Mouse (Mus musculus): ENCODE data around the gene Ier2.

Gene Ier2

DNA sequence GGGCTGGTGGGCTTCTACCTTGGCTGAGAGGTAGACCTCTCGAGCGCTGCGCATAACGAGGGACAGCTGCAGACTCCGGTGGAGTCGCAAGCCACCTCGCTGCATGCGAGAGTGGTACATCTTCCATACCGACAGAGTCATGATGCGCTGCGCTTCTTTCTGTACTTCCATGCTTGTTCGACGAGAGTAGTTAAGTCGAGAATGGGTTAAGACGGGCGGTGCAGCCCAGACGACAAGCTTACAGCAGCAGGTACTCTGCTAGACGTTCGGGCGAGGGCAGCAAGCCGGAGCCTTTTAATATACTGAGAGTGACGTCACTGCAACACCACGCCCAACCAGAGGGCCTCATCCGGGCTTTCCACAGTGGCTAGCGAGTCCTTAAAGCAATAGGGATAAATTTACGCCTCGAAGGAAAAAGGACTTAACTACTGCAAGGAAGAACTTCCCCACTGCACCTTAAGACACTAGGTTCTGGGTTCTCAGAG lies at the start of gene Ier2:
Gene Ier2 (minus strand): TSS at position 272 of the 485 bp plus-strand sequence.
- peak; percentile 97 for DNase-seq (ENCODE audit: low read depth, low spot score)

DNA sequence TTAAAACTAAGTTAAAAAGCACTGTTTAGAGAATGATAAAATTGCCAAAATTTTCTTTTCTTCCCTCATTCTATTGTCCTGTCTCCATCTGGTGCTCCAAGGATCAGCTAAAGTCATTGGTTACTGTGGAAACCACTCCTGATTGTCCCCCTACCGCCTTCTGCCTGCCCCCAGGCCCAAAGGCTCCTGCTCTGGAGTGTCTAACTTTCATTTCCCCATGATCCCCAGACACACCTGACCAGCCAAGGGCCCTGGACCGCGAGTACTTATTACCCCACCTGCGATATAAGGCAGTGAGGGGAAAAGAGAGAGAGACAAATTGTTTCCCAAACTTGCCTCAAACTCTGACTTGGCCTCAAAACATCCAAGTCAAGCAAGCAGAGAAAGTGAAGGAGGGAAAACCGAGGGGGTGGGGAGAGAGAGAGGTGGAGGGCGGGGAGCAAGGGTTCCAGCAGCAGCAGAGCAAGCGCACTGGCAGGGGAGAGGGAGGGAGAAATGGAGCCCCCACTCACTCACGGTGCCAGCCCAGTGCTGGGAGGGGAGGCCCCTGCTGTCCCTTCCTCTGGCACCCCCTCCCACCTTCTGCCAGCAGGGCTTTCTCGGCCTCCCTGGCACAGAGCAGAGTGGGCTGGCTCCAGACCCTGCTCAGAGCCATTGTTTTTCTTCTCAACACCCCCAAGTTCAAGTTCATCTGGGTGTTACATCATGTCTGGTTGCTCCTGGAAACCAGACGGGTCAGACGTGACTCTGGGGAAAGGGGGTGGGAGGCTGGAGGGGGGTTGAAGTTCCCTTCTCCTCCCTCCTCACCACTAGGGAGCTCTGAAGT lies 49.5 kb upstream of the Ier2 start:
- peak; percentile 93 for DNase-seq (ENCODE audit: low read depth, low spot score)

DNA sequence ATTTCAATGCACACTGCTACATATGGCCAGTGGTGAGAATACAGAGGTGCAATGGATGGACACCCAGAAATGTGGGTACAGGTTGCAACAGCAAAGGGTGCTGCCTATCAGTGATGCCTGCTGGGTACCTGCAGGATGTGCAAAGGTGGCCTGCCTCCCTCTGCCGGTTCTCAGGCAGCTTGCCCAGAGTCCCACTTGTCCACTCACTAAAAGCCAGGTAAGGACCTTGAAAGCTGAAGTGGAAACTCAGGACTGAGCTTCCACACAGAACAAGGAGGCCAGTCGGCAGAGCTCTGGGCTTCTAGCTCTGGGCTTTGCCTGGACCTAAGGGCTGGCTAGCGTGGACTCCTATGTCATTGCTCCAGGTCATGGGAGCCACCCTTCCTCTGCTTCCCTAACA lies 48.7 kb upstream of the Ier2 start:
- DNase-seq (ENCODE audit: low read depth, low spot score), result no peak

DNA sequence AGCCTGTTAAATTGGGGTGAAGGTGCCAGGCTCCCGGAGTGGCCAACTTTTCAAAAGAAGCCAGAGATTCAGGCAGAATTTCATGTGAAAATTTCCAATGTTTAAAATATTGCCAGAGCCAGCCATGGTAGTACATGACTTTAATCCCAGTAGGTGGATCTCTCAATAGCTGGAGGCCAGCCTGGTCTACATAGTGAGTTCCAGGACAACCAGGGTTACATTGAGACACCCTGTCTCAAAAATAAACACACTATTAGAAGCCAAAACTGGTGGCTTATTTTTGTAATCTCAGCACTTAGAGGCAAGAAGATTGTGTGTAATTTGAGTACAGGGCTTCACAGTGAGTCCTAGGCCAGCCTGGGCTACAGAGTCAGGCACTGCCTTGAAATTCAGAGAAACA lies 47.3 kb upstream of the Ier2 start:
- no peak for DNase-seq (ENCODE audit: low read depth, low spot score)

DNA sequence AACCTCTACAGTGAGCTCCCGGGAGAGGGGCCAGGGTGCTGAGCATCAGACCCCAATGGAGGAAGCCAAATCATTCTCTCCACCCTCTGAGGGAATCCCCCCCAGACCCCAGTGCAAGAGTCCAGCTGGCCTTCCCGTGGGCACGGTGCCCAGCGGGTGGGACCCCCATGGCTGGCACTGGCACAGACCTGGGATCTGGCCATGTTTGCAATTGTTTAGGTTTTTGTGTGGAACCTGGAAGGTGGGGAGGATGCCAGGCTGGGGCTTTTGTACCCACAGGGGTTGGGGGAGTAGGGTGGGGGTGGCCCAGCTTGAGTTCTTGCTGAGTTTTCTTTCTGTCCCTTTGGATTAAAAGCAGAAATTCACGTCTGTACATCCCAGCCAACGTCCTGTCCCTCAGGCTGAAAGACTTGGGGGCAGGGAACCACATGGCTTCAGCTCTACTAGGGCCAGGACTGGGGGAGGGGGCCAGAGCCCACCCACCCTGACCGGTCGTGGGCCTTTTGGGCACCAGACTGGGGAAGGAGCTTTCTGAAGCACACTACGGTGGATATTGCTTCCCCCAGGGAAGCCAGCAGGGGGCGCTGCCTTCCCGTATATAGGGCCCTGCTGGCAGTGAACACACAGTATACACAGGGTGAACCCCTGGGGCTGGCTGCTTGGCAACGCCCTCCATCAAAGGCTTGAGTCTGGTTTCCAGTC lies 46.3 kb upstream of the Ier2 start:
- DNase-seq (ENCODE audit: low read depth, low spot score), result peak; percentile 94

DNA sequence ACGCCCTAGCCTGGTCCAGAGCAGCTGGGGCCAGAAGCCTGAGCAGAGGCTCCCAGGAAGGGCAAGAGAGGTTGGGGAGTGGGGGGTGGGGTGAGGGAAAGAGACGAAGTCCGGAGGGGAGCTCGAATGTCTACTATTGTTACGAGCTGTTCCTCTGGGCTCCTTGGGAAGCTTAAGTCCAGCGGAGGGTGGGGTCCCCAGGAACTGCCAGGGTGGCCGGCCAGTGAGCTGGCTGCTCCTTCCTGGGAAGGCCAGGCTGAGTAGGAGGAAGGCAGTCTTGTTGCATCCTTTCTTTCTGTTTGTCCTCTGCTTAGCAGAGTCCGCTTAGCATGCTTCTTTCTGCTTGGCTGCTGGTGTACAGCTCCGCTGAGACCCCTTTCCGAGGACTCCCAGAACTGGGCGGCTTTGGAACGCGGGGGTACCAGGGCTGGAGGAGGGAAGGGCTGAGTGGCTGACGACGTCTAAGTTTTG lies 45.5 kb upstream of the Ier2 start:
- no peak for DNase-seq (ENCODE audit: low read depth, low spot score)

DNA sequence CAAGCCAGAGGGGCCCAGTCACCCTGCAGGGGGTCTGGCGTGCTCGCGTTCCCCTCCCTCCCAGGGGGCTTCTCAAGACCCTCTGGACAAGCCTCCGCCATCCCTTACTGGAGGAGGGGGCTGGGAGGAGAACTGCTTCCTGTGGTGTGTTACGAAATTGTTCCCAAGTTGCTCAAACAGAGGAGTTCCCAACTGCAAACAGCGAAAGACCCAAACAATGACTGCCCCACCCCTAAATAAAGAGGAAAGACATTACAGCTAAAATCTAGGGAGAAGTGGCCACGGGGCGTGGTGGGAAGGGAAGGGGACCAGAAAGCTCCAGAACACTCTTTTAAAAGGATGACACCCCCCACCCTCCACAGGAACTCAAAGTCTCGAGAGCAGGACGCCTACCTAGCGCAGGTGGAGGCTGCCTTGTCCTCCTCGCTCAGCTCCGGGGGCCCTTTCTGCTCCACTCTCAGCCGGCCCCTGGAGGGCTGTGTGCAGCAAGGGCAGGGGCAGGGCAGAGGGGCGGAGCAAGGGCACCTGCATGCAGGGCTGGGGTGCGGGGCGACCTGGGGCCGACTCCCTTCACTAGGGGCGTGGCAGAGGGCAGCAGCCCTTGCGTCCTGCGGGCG lies 44.7 kb upstream of the Ier2 start:
- DNase-seq (ENCODE audit: low read depth, low spot score), result no peak

DNA sequence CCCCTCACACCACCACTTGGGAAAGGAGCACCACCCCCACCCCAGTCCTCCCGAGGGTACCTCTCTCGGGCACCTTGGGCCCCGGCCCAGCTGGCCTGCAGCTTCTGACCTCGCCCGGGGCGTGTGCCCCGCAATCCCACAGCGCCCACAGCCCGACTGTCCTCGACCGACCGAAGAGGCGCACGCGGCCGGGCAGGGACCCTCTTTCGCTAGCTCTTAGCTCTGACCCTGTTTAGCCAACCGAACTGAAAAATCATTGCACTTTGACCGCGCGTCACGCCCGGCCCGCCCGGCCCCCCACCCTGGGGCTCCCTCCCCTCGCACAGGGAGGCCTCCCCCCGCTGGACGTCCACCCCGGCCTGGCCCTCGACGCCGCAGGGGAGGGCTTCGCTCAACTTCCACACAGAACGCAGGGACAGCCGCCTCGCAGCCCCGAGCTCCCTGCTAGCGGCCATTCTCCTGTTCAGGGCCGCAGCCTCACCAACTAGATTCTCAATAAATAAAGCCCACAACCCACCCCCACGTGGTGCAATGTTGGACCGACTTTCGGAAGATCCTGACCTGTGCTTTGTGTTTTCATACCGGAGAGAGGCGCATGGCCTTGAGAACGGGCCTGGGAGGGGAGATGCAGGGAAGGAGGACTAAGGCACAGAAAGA lies 44.1 kb upstream of the Ier2 start:
- DNase-seq (ENCODE audit: low read depth, low spot score), result no peak

DNA sequence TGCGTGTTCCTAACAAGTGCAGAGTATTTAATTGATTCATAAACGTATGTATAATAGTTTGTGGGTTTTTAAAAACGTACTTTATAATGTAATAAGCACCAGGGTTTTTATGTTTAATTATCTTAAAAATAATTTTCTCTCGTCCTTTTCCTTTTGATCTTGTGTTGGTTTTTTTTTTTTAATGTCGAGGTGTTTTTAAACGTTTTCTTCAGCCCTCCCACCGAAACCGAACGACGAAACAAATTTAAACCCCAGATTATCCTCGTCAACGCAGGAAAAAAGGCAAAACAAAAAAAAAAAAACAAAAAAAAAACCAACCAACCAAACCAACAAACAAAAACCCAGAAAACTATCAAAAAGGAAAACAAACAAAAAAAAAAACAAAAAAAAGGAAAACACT lies 43.3 kb upstream of the Ier2 start:
- DNase-seq (ENCODE audit: low read depth, low spot score), result no peak

DNA sequence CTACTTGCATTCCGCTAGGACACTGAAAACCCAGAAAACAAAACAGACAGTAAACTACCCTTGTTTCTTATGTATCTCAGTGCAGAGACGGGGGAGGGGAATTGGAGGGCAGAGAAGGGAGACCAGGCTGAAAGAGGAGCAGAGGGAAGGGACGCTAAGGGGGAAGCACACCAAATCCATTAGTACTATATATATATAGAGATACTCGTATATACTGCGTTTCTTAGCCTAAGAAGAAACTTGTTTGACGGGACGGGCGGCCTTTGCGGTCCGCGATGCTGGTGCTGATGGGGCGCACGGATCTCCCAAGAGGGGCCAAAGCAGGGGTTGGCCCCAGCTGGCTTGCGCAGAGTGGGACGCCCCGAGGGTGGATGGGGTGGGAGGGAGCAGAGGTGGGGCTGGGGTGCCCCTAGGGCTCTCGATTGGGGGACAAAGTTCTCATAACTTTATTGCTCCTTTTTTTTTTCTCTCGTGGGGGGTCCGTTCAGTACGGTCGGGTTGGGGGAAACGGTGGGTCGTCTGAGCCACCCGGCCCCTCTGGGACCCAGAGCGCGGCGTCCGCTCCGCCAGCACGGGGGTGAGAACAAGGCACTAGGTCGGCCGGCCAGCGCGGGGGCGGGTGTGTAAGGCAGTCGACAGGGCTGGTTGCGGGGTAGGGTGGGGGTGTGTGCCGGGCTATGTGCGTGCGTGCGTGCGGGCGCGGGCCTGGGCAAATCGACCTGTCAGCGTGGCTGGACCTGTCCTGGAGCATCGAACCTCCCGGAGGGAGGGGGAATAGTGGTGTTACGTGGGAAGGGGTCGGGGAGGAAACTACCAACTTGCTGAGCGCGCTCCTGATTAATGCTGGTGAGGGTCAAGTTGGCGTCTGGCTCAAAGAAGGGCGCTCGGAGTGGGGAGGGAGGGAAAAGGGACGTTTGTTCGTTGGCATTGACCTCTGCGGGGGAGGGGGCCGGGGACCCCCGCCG lies 42.5 kb upstream of the Ier2 start:
- DNase-seq (ENCODE audit: low read depth, low spot score), result no peak

DNA sequence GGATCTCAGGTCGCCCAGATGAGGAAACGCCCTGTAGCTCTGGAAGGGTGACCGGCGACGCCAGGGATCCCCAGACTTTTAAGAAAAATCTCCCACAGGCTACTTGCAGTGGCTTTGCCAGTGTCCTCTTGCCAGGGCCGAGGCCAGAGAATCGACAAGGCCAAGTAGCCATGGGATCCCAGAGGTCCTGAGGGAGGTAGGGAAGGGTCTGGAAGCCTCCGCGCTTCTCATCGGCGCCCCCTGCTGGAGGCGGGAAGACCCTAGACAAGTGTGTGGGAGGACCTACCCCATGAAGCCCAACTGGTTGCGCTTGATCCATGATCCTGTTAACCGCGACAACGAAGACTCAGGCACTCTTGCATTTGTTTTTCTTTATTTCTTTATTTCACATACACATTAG lies 41.7 kb upstream of the Ier2 start:
- DNase-seq (ENCODE audit: low read depth, low spot score), result peak; percentile 86

DNA sequence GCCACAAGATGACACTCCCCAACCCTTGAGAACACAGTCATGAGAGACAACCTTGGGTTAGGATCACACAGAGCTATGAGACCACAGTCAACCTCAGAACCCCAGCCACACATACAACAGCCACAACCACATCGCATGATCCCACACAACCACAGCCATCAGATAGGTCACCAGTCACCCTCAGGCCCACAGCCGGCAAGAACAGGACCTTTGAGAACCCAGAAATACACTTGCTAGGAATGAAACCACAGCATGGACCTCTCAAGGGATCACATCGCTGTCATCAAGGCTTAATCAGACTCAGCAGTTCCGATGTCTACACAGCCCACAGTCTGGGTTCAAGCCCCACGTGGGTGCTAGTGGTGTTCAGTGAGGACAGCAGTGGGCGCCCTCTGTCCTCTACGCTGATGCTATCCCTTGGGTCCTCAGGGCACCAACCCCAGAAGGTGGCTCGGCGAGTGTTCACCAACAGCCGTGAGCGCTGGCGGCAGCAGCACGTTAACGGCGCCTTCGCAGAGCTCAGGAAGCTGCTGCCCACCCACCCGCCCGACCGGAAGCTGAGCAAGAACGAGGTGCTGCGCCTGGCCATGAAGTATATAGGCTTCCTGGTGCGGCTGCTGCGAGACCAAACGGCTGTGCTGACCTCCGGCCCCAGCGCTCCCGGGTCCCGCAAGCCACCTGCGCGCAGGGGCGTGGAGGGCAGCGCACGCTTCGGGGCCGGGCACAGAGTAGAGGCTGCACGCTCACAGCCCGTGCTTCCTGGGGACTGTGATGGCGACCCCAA lies 41.0 kb upstream of the Ier2 start:
- DNase-seq (ENCODE audit: low read depth, low spot score), result no peak

DNA sequence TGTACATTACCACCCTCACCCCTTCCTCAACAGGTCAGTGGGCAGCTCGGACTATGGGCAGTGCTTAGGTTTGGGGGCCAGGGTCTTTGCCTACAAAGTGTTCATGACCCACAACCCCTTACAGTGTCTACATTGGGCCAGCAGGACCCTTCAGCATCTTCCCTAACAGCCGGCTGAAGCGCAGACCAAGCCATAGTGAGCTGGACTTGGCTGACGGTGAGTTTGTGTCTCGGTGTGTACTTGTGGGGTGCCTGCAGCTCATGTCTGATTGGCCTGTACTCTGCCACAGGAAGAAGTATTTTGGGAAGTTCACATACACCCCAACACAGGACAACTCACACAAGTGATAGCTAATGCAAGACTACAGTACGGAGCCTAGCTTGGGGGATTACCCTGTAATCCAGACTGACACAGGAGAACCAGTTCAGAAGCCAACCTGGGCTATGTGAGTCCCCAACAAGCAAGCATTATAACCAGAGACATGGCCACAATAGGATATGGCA lies 40.4 kb upstream of the Ier2 start:
- no peak for DNase-seq (ENCODE audit: low read depth, low spot score)

DNA sequence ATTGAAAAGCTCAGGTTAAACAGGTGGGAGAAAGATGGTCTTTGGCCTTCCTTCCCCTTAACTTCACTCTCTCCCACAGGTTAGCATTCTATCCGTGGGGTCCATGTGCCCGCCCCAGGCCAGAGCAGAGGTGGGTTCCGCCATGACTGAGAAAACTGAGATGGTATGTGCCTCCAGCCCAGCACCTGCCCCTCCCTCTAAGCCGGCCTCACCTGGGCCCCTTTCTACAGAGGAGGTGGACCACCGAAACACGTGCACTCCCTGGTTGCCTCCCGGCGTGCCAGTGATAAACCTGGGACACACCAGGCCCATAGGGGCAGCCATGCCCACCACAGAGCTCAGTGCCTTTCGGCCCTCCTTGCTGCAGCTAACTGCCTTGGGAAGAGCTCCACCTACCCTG lies 39.9 kb upstream of the Ier2 start:
- no peak for DNase-seq (ENCODE audit: low read depth, low spot score)

DNA sequence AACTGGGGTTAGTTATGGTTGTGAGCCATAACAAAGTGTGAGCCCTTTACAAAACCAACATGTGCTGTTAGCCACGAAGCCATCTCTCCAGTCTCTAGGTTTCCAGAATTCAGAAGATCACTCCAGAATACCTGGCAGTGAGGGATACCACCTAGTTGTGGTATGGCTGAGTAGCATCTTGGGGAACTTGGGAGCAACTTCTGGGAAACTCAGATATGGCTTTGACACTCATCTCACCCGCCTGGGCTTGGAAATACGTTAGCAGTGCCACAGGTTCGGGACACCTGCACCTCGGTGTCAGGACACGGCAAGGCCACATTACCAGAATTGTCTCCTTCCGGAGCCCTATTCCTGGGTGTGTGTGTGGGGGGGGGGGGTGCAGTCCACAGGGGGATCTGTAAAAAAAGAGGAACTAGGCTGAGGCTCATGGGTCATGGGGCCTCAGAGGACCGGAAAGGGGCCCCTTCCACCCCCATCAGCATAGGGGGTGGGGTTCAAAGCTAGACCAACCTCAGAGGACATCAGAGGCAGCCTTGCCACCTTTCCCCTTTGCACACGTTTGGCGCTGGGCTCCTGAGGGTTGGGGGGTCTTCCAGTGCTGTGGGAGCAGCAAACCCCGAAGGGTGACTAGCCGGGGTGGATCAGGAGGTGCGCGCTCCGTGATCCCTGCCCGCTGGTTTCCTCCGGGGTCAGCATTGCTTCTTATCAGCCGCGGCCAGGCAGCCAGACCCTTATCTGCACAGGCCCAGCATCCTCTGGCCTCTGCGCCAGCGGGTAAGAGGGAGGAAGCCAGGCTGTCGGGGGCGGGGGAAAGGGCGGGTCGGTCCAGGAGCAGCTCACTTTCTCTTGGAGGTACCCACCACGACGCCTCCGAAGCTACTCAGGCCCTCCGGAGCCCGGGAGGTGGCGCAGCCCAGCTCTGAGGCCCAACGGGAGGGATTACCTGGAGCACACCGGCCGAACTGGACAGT lies 38.6 kb upstream of the Ier2 start, which contains the start of gene Lyl1:
Gene Lyl1 (plus strand): TSS at position 517 of the 971 bp plus-strand sequence.
- no peak for DNase-seq (ENCODE audit: low read depth, low spot score)

DNA sequence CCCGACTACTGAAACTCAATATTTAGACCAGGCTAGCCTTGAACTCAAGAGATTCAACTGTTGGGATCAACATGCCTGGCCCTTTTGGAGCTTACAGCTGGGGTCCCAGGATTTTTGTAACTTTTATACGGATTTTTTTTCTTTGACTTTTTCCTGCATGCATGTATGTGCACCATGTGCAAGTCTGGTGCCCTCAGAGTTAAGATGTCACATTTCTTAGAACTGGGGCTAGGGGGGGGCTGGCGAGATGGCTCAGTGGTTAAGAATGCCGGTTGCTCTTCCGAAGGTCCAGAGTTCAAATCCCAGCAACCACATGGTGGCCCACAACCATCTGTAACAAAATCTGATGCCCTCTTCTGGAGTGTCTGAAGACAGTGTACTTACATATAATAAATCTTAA lies 37.9 kb upstream of the Ier2 start:
- DNase-seq (ENCODE audit: low read depth, low spot score), result no peak

DNA sequence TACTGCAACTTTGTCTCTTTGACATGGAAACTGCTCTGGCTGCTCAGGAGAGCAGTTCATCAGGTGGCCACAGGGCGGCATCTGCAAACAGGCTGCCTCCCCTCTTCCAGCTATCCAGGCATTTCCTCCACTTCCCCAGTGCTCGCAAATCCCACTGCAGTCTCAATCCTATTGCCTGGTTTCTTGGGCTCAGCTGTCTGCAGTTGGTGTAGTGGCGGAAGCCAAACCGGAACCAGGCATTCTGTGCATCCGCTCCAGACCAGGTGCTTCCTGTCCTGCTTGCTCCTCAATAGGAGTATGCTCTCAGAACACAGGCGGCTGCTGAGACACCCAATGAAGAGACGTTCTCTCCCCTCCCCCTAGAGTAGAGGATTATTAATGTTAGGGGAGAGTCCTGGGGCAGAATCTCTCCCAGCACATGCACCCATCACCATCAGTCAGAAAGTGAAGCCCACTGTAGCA lies 37.2 kb upstream of the Ier2 start:
- DNase-seq (ENCODE audit: low read depth, low spot score), result peak; percentile 64

DNA sequence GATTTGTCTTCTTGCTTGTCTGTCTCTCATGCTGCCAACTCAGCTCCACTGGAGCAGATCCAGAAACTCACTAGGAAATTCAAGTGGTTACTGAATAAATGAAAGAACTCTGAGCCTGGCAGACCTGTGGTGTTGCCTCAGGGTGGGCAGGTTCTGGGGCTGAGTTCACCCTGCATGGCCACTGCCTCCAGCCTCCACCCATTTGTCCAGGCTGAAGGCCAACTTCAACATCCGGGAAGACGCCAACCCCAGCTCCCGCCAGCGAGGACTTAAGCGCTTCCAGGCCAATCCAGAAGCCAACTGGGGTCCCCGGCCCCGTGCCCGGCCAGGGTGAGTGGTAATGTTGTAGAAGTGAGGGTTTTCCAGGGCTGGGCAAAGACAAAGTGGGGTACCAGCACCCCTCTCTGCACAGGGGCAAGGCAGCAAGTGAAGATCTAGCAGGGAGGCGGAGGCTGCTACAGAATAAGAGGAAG lies 36.3 kb upstream of the Ier2 start:
- no peak for DNase-seq (ENCODE audit: low read depth, low spot score)

Data from forelimb bud, embryonic 11.5 days (tissue).